ENCODE assay signal across 24 mouse cellular contexts in the genomic region with DNA sequence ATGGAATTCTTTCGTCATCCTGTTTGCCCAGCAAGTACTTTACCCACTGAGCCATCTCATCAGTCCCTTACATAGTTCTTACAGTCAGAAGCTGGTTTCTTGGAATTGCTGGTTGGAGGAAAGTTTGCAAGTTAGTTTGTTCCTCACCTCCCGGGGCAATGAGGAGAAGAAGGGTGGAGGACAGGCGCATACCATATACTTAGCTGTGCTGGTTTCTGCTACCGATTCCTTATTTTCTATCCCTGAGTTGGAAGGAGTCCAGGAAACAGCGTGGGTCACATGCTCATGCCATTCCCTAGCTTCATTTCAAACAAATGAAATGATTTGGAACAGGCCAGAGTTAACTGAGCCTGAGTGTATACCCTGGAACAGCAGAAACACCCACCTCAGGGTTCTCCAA. TPM values are rescaled to one million over a fixed set of nuclear protein-coding genes. Genes with fewer than 3 reads are reported as not detected.
DNase-seq lines count a peak whose midpoint lies in the region; ATAC-seq lines count a peak whose summit lies in the region.
"Had no signal": no experiment of that assay in that cellular context is flagged by ENCODE, and none has a peak within 500 bp of the region (broad histone marks: within the 10 kb centered on the region; RNA-seq: fewer than 3 reads in every experiment).

No protein-coding gene starts in this region.

- no peak overlapping the region for H3K4me3 ChIP-seq in heart, embryonic 10.5 days
- H3K4me3 ChIP-seq in heart, embryonic 11.5 days (ENCODE audit: low read depth, low read length): no peak overlapping the region
- no peak overlapping the region for H3K4me3 ChIP-seq in lung, embryonic 16.5 days (ENCODE audit: low read length)
- H3K4me3 ChIP-seq in limb, embryonic 15.5 days: no peak overlapping the region
- H3K4me3 ChIP-seq: limb, embryonic 13.5 days had no signal

- H3K4me1 ChIP-seq in heart, embryonic 10.5 days: peaks cover 32% of the 10 kb centered on the region
- H3K4me1 ChIP-seq in heart, embryonic 11.5 days (ENCODE audit: control insufficient read depth, insufficient read depth, low read length): peaks cover 15% of the 10 kb centered on the region
- peaks cover 29% of the 10 kb centered on the region for H3K4me1 ChIP-seq in lung, embryonic 16.5 days (replicated peaks; ENCODE audit: control insufficient read depth, insufficient read depth, low read length)
- H3K4me1 ChIP-seq in limb, embryonic 15.5 days: peaks cover 18% of the 10 kb centered on the region

- no peaks in the 10 kb centered on the region for H3K27me3 ChIP-seq in heart, embryonic 10.5 days (ENCODE audit: insufficient read depth, poor library complexity, severe bottlenecking)
- no peaks in the 10 kb centered on the region for H3K27me3 ChIP-seq in heart, embryonic 11.5 days (ENCODE audit: control insufficient read depth, insufficient read depth, low read length)
- no peaks in the 10 kb centered on the region for H3K27me3 ChIP-seq in lung, embryonic 16.5 days (ENCODE audit: control insufficient read depth, insufficient read depth, low read depth, low read length)
- H3K27me3 ChIP-seq in limb, embryonic 15.5 days: no peaks in the 10 kb centered on the region

- ATAC-seq in heart, embryonic 11.5 days (replicated peaks; ENCODE audit: insufficient number of reproducible peaks, low FRiP score, low TSS enrichment): no peak
- ATAC-seq in lung, embryonic 16.5 days (ENCODE audit: low read depth): no peak
- no peak for ATAC-seq in limb, embryonic 15.5 days (ENCODE audit: insufficient number of reproducible peaks, low FRiP score, low TSS enrichment, low read depth)
- ATAC-seq: forebrain, postnatal 0 days; inflammation-experienced regulatory T-cells, adult 6 months had no signal

- no peaks in the 10 kb centered on the region for H3K9me3 ChIP-seq in heart, embryonic 10.5 days
- H3K9me3 ChIP-seq in heart, embryonic 11.5 days (replicated peaks; ENCODE audit: control insufficient read depth, low read length): no peaks in the 10 kb centered on the region
- no peaks in the 10 kb centered on the region for H3K9me3 ChIP-seq in lung, embryonic 16.5 days (ENCODE audit: control insufficient read depth, low read length)
- H3K9me3 ChIP-seq in limb, embryonic 15.5 days: no peaks in the 10 kb centered on the region
- H3K9me3 ChIP-seq: limb, embryonic 13.5 days had no signal

- no peaks in the 10 kb centered on the region for H3K36me3 ChIP-seq in heart, embryonic 10.5 days
- no peaks in the 10 kb centered on the region for H3K36me3 ChIP-seq in heart, embryonic 11.5 days (ENCODE audit: control insufficient read depth, insufficient read depth, low read length)
- H3K36me3 ChIP-seq in lung, embryonic 16.5 days (ENCODE audit: control insufficient read depth, insufficient read depth, low read length): no peaks in the 10 kb centered on the region
- H3K36me3 ChIP-seq in limb, embryonic 15.5 days: no peaks in the 10 kb centered on the region
- H3K36me3 ChIP-seq: limb, embryonic 13.5 days had no signal

- 0 out of 2 replicates have a peak overlapping the region, but pooled peaks have one; percentile 52 for H3K27ac ChIP-seq in heart, embryonic 10.5 days
- no peak overlapping the region for H3K27ac ChIP-seq in heart, embryonic 11.5 days (ENCODE audit: low read depth, low read length)
- H3K27ac ChIP-seq in lung, embryonic 16.5 days (ENCODE audit: low read length): peak overlapping the region; percentile 24; the same call in 1 of the 2 replicates
- 0 out of 2 replicates have a peak overlapping the region, but pooled peaks have one; percentile 12 for H3K27ac ChIP-seq in limb, embryonic 15.5 days
- H3K27ac ChIP-seq: hindbrain, embryonic 14.5 days; limb, embryonic 13.5 days had no signal

- H3K4me2 ChIP-seq in heart, embryonic 11.5 days: no peak overlapping the region
- no peak overlapping the region for H3K4me2 ChIP-seq in lung, embryonic 16.5 days (ENCODE audit: low read depth, low read length)
- H3K4me2 ChIP-seq in limb, embryonic 15.5 days: no peak overlapping the region
- H3K4me2 ChIP-seq: hindbrain, embryonic 14.5 days; limb, embryonic 13.5 days had no signal

- no peak for DNase-seq in heart, embryonic 10.5 days (ENCODE audit: low spot score)
- DNase-seq in kidney, adult 11 months: peak; percentile 6
- DNase-seq in kidney, postnatal 10 days: no peak
- no peak for DNase-seq in lung, postnatal 10 days
- DNase-seq in layer of hippocampus, adult 9-10 months (ENCODE audit: low spot score): no peak
- DNase-seq: adrenal gland, postnatal 25 days; cerebellum, adult 8-10 months; forebrain, postnatal 0 days; gastrocnemius, postnatal 25 days; heart, postnatal 36 days; kidney, postnatal 14 days; midbrain, embryonic 14.5 days; thymus, postnatal 14 days had no signal

- H3K9ac ChIP-seq in heart, embryonic 11.5 days (ENCODE audit: low read depth, low read length): no peak overlapping the region
- no peak overlapping the region for H3K9ac ChIP-seq in lung, embryonic 16.5 days (ENCODE audit: low read length)
- no peak overlapping the region for H3K9ac ChIP-seq in limb, embryonic 15.5 days
- H3K9ac ChIP-seq: forebrain, postnatal 0 days; hindbrain, embryonic 14.5 days; limb, embryonic 13.5 days had no signal

- WGBS in heart, embryonic 10.5 days: 73% methylated on average over 5 of the region's 5 CpGs
- 69% methylated on average over 5 of the region's 5 CpGs for WGBS in heart, embryonic 11.5 days (ENCODE audit: insufficient replicate concordance)
- WGBS in lung, embryonic 16.5 days: 45% methylated on average over 5 of the region's 5 CpGs
- WGBS in limb, embryonic 15.5 days: 48% methylated on average over 5 of the region's 5 CpGs

RNA-seq across cellular contexts. Expression of a gene that starts 5.2 kb away (rescaled TPM):
- 37.3 and 37.8 TPM in 2 replicates for polyA plus RNA-seq in heart, embryonic 10.5 days (2016; fragmentation: Nextera tagmentation; extraction: Ambion mirVana)
- polyA plus RNA-seq in heart, embryonic 11.5 days (2014; fragmentation: Nextera tagmentation; extraction: Ambion mirVana): 33.9 and 34.6 TPM in 2 replicates
- 226 and 247 TPM in 2 replicates for polyA plus RNA-seq in lung, embryonic 16.5 days (2015; fragmentation: Nextera tagmentation; extraction: Ambion mirVana)
- polyA plus RNA-seq in limb, embryonic 15.5 days (2015; fragmentation: Nextera tagmentation; extraction: Ambion mirVana): 107 and 110 TPM in 2 replicates

RNA-seq across cellular contexts. Expression of a gene that starts 7.8 kb away (rescaled TPM):
- 41.2 and 52.5 TPM in 2 replicates for polyA plus RNA-seq in heart, embryonic 10.5 days (2016; fragmentation: Nextera tagmentation; extraction: Ambion mirVana)
- 37.0 and 42.3 TPM in 2 replicates for polyA plus RNA-seq in heart, embryonic 11.5 days (2014; fragmentation: Nextera tagmentation; extraction: Ambion mirVana)
- 59.9 and 62.3 TPM in 2 replicates for polyA plus RNA-seq in lung, embryonic 16.5 days (2015; fragmentation: Nextera tagmentation; extraction: Ambion mirVana)
- 54.5 and 61.2 TPM in 2 replicates for polyA plus RNA-seq in limb, embryonic 15.5 days (2015; fragmentation: Nextera tagmentation; extraction: Ambion mirVana)

RNA-seq across cellular contexts. Expression of a gene that starts 11.8 kb away (rescaled TPM):
- 10.3 and 11.7 TPM in 2 replicates for polyA plus RNA-seq in heart, embryonic 10.5 days (2016; fragmentation: Nextera tagmentation; extraction: Ambion mirVana)
- polyA plus RNA-seq in heart, embryonic 11.5 days (2014; fragmentation: Nextera tagmentation; extraction: Ambion mirVana): 4.8 and 8.4 TPM in 2 replicates
- 7.9 and 15.2 TPM in 2 replicates for polyA plus RNA-seq in lung, embryonic 16.5 days (2015; fragmentation: Nextera tagmentation; extraction: Ambion mirVana)
- polyA plus RNA-seq in limb, embryonic 15.5 days (2015; fragmentation: Nextera tagmentation; extraction: Ambion mirVana): 11.0 and 12.2 TPM in 2 replicates

RNA-seq across cellular contexts. Expression of a gene that starts 24.6 kb away (rescaled TPM):
- polyA plus RNA-seq in heart, embryonic 10.5 days (2016; fragmentation: Nextera tagmentation; extraction: Ambion mirVana): not detected in 2 replicates
- polyA plus RNA-seq in heart, embryonic 11.5 days (2014; fragmentation: Nextera tagmentation; extraction: Ambion mirVana): not detected in 2 replicates
- not detected in 2 replicates for polyA plus RNA-seq in lung, embryonic 16.5 days (2015; fragmentation: Nextera tagmentation; extraction: Ambion mirVana)
- polyA plus RNA-seq in limb, embryonic 15.5 days (2015; fragmentation: Nextera tagmentation; extraction: Ambion mirVana): not detected in 2 replicates
- polyA plus RNA-seq: brain, embryonic 14.5 days; forebrain, embryonic 11.5 days; forebrain, postnatal 0 days; inflammation-experienced regulatory T-cells, adult 6 months; limb, embryonic 13.5 days; liver, embryonic 16.5 days; midbrain, embryonic 14.5 days; neural tube, embryonic 11.5 days; small intestine, adult 2 months had no signal

RNA-seq across cellular contexts. Expression of a gene that starts 37.0 kb away (rescaled TPM):
- polyA plus RNA-seq in heart, embryonic 10.5 days (2016; fragmentation: Nextera tagmentation; extraction: Ambion mirVana): 7.4 and 16.5 TPM in 2 replicates
- 16.5 and 21.9 TPM in 2 replicates for polyA plus RNA-seq in heart, embryonic 11.5 days (2014; fragmentation: Nextera tagmentation; extraction: Ambion mirVana)
- polyA plus RNA-seq in lung, embryonic 16.5 days (2015; fragmentation: Nextera tagmentation; extraction: Ambion mirVana): 13.0 and 23.4 TPM in 2 replicates
- polyA plus RNA-seq in limb, embryonic 15.5 days (2015; fragmentation: Nextera tagmentation; extraction: Ambion mirVana): 6.3 and 6.9 TPM in 2 replicates
